Mouse (Mus musculus) bone marrow, adult 2 months (tissue): ENCODE measurements at regions not wholly inside any gene's neighbourhood (a gene's known extent, or its start where the extent isn't known, plus 50 kb on each side); places are given as distances from the start of the nearest gene placed in this dataset.

ENCODE experiments used
- CTCF ChIP-seq: fragments of 200-500 bp; IDR thresholded peaks from 2 replicates; pipeline ENCODE4 v1.5.1; 2011; ENCODE audit warnings: low read length, control low read depth; ENCODE audit not compliant: control insufficient read depth, insufficient read depth
- POLR2A ChIP-seq: fragments of 200-500 bp; IDR thresholded peaks from 2 replicates; pipeline ENCODE4 v1.6.1; 2011; ENCODE audit warnings: low read depth, mild to moderate bottlenecking, control low read depth, low read length, borderline replicate concordance; ENCODE audit not compliant: control insufficient read depth

DNA sequence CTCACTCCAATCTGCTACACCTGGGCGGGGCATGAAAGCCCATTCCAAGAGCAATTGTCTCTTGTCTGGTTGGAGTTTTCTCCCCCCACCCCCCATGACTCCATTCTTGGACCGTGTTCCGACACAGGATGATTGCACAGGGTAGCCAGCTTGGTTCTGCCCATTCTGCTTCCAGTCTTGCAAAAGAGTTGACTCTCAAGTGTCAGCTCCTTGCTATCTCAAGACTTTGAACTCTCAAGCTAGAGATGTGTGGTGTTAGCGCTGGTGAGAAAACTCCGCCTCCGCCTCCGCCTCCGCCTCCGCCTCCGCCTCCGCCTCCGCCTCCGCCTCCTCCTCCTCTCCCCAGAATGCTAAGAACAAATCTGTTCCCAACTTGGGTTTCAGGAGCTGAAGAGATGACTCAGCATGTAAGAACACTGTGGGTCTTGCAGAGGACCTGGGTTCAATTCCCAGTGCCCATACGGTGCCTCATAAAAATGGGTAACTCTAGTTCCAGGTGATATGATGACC lies 135.1 kb downstream of the Bcat1 start:
- TF ChIP-seq CTCF (no peak), POLR2A (no peak)
